ENCODE assay signal across 9 mouse cellular contexts in genomic region chr11:33917574-33917973, GRCm38 (mm10). TPM values are rescaled to one million over a fixed set of nuclear protein-coding genes. Genes with fewer than 3 reads are reported as not detected.
DNase-seq lines count a peak whose midpoint lies in the region; ATAC-seq and TF ChIP-seq lines count a peak whose summit lies in the region.
"Had no signal": no experiment of that assay in that cellular context is flagged by ENCODE, and none has a peak within 500 bp of the region (broad histone marks: within the 10 kb centered on the region; RNA-seq: fewer than 3 reads in every experiment).

No protein-coding gene starts in this region.

- no peak overlapping the region for H3K4me3 ChIP-seq in forebrain, postnatal 0 days (ENCODE audit: low read depth, low read length)
- no peak overlapping the region for H3K4me3 ChIP-seq in hindbrain, embryonic 16.5 days (ENCODE audit: low read length)
- no peak overlapping the region for H3K4me3 ChIP-seq in midbrain, embryonic 15.5 days

- no peaks in the 10 kb centered on the region for H3K36me3 ChIP-seq in forebrain, postnatal 0 days (ENCODE audit: insufficient read depth)
- H3K36me3 ChIP-seq in hindbrain, embryonic 16.5 days (ENCODE audit: control insufficient read depth, insufficient read depth, low read length), result no peaks in the 10 kb centered on the region
- no peaks in the 10 kb centered on the region for H3K36me3 ChIP-seq in midbrain, embryonic 15.5 days (replicated peaks)

- ATAC-seq in forebrain, postnatal 0 days, result peak; percentile 80
- peak; percentile 84 for ATAC-seq in hindbrain, embryonic 16.5 days
- peak; percentile 80 for ATAC-seq in midbrain, embryonic 15.5 days (replicated peaks)

- no peak overlapping the region for H3K9ac ChIP-seq in forebrain, postnatal 0 days
- no peak overlapping the region for H3K9ac ChIP-seq in hindbrain, embryonic 16.5 days (ENCODE audit: low read depth, low read length)
- no peak overlapping the region for H3K9ac ChIP-seq in midbrain, embryonic 15.5 days

- H3K4me2 ChIP-seq in forebrain, postnatal 0 days (ENCODE audit: low read depth), result no peak overlapping the region
- H3K4me2 ChIP-seq in hindbrain, embryonic 16.5 days (ENCODE audit: low read length), result no peak overlapping the region
- H3K4me2 ChIP-seq in midbrain, embryonic 15.5 days, result no peak overlapping the region

- no peak overlapping the region for H3K27ac ChIP-seq in forebrain, postnatal 0 days (ENCODE audit: low read depth, low read length)
- H3K27ac ChIP-seq in hindbrain, embryonic 16.5 days (ENCODE audit: low read depth, low read length), result no peak overlapping the region
- H3K27ac ChIP-seq in midbrain, embryonic 15.5 days, result no peak overlapping the region
- H3K27ac ChIP-seq: macrophage had no signal

- intact Hi-C loops in left cerebral cortex, postnatal 4 days (cut with DNase I), result loop anchor here (2.0 to 10.0 kb wide), 2 partner anchors 53 to 185 kb away; no protein-coding TSS in a partner anchor

- peak; percentile 99 for TF ChIP-seq CTCF in forebrain, postnatal 0 days (IDR thresholded peaks at IDR 0.05; ENCODE audit: low read depth)

- H3K27me3 ChIP-seq in forebrain, postnatal 0 days (ENCODE audit: insufficient read depth, low read length), result no peaks in the 10 kb centered on the region
- no peaks in the 10 kb centered on the region; the same call in 1 of the 2 replicates for H3K27me3 ChIP-seq in hindbrain, embryonic 16.5 days (replicated peaks; ENCODE audit: control insufficient read depth, insufficient read depth, low read length)
- H3K27me3 ChIP-seq in midbrain, embryonic 15.5 days (replicated peaks), result 0 out of 2 replicates have a peak, but pooled peaks cover 3% of the 10 kb centered on the region

- DNase-seq in layer of hippocampus, adult 11-12 months (ENCODE audit: low spot score), result peak; percentile 76
- DNase-seq in layer of hippocampus, adult 9-10 months (ENCODE audit: low spot score), result no peak
- DNase-seq in cerebellum, adult 11-12 months, result peak; percentile 21
- DNase-seq in forebrain, postnatal 0 days, result peak; percentile 89
- peak; percentile 75 for DNase-seq in left cerebral cortex, postnatal 4 days
- DNase-seq in spleen, postnatal 10 days (ENCODE audit: low spot score in 2 of 2), result peak; percentile 53 to 74

- H3K9me3 ChIP-seq in forebrain, postnatal 0 days (ENCODE audit: low read length), result no peaks in the 10 kb centered on the region
- H3K9me3 ChIP-seq in hindbrain, embryonic 16.5 days (ENCODE audit: control insufficient read depth, low read length), result no peaks in the 10 kb centered on the region
- H3K9me3 ChIP-seq in midbrain, embryonic 15.5 days, result no peaks in the 10 kb centered on the region

- WGBS in forebrain, postnatal 0 days, result 24% methylated on average over 6 of the region's 6 CpGs
- 22% methylated on average over 6 of the region's 6 CpGs for WGBS in hindbrain, embryonic 16.5 days
- 23% methylated on average over 6 of the region's 6 CpGs for WGBS in midbrain, embryonic 15.5 days

- H3K4me1 ChIP-seq in forebrain, postnatal 0 days (ENCODE audit: insufficient read depth), result no peaks in the 10 kb centered on the region
- peaks cover 7% of the 10 kb centered on the region for H3K4me1 ChIP-seq in hindbrain, embryonic 16.5 days (ENCODE audit: control insufficient read depth, insufficient read depth, low read depth, low read length)
- peaks cover 3% of the 10 kb centered on the region; the same call in 1 of the 2 replicates for H3K4me1 ChIP-seq in midbrain, embryonic 15.5 days

RNA-seq across cellular contexts. Expression of gene Kcnmb1, which starts 45.2 kb away (rescaled TPM):
- 0.10 and 0.15 TPM in 2 replicates for total RNA-seq in forebrain, postnatal 0 days (2014; rRNA removed)
- polyA plus RNA-seq in forebrain, postnatal 0 days (2015; fragmentation: Nextera tagmentation; extraction: Ambion mirVana), result 0.10 and 0.13 TPM in 2 replicates
- 0.20 and 0.52 TPM in 2 replicates for polyA plus RNA-seq in hindbrain, embryonic 16.5 days (2015; fragmentation: Nextera tagmentation; extraction: Ambion mirVana)
- total RNA-seq in left cerebral cortex, postnatal 4 days (2021), result under 1 TPM; 0.24 to 0.26 TPM
- 0.20 and 0.21 TPM in 2 replicates for polyA plus RNA-seq in midbrain, embryonic 15.5 days (2015; fragmentation: Nextera tagmentation; extraction: Ambion mirVana)
- polyA plus RNA-seq: macrophage had no signal
